Mouse (Mus musculus): Measurements from ENCODE around the gene Rpl37. TPM values are rescaled to one million over a fixed set of nuclear protein-coding genes. Genes with fewer than 3 reads are reported as not detected.
A peak's percentile ranks its signal among the peaks of the same experiment; 100 is the strongest.
"Not testable (repeated sequence)": the region's sequence is repeated elsewhere in the genome, so short reads cannot be mapped to it uniquely, and the experiment has no call there.

The Rpl37 gene
- total RNA-seq, 2 experiments from 2014 or later = 191 to 205 TPM

DNA sequence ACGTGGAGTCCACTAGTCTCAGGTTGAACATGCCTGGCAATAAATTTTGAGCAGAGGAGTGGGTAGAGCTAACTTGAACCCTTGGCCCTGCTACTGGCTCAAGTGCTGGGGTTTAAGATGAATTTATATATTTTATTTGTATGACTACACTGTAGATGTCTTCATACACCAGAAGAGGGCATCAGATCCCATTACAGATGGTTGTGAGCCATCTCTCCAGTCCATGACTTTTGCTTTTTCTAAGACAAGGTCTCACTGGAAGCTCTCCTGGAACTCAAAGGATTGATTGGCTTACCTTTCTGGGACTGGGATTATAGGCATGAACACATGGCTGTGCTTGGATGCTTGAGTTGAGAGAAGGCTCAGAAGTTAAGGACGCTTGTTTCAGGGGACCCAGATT lies 3.3 kb downstream of the Rpl37 start:
- DNase-seq = no peak
- intact Hi-C loops (cut with DNase I) = loop anchor here (5.0 to 10.0 kb wide), 2 partner anchors 38 to 1265 kb away; no protein-coding TSS in a partner anchor

DNA sequence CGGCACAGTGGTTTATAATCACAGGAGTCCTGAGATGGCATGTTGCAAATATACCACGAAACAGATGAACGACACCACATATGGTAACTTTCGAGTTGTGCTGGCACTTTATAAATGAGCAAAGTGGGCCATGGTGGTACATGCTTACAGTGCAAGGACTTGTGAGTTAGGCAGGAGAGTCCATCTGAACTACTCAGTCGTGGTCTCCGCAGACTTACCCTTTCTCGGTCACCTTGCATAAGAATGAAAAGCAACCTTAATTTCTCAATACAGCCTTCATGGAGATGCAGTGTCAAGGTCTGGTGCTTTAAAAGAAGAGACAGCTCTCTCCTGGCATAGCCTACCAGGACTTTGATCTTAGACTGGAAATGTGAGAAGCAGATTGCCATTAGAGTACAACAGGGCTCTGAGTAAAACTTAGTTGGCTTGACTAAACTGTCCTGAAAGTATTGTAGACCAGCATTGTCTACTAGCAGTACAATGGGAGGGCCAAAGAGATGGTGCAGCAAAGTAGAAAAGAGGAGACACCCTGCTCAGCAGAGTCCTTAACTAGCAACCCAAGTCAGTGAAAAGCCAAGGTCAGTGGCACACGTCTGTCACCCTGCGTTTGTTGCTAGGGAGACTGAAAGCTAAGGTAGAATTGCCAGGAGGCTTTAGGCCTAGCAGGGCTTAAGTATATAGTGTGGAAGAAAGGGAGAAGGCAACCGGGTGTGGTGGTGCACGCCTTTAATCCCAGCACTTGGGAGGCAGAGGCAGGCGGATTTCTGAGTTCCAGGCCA lies 5.3 kb downstream of the Rpl37 start:
- intact Hi-C loops (cut with DNase I) = no loop called here
- DNase-seq = no peak

DNA sequence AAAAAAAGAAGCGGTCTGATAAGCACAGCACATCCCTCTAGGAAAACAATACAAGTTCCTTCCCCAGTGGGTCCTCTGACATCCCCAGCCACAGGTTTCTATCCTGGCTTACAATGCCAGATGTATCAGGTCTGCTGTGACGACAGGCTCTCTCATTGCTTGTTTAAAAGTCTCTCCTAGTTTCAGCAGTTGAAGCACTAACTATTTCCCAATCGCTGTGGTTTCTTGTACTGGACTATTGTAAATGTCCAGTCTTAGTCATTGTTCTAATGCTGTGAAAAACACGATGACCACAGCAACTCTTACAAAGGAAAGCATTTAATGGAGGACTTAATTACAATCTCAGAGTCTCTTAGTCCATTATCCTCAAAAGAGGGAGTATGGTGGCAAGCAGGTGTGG lies 10.0 kb downstream of the Rpl37 start:
- no peak for DNase-seq

DNA sequence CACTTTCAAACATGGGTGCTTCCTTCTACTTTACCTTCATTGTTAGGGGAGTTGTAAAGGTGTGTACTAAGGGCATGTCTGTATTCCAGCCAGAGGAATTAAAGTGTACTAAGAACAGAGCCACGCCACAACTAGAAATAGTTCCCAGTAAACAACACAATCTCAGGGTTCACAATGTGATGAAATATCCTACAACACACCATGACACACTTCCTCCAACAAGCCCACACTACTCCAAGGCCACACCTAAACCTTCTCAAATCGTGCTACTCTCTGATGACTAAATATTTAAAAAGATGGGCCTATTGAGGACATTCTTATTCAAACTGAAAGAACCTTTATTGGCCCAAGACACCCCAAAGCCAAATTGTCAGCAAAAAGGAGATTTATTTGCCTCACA lies 11.0 kb downstream of the Rpl37 start:
- intact Hi-C loops (cut with DNase I) = no loop called here
- DNase-seq = no peak

More for the DNA sequence above, 10.0 kb downstream of the Rpl37 start:
- intact Hi-C loops (cut with DNase I) = no loop called here

DNA sequence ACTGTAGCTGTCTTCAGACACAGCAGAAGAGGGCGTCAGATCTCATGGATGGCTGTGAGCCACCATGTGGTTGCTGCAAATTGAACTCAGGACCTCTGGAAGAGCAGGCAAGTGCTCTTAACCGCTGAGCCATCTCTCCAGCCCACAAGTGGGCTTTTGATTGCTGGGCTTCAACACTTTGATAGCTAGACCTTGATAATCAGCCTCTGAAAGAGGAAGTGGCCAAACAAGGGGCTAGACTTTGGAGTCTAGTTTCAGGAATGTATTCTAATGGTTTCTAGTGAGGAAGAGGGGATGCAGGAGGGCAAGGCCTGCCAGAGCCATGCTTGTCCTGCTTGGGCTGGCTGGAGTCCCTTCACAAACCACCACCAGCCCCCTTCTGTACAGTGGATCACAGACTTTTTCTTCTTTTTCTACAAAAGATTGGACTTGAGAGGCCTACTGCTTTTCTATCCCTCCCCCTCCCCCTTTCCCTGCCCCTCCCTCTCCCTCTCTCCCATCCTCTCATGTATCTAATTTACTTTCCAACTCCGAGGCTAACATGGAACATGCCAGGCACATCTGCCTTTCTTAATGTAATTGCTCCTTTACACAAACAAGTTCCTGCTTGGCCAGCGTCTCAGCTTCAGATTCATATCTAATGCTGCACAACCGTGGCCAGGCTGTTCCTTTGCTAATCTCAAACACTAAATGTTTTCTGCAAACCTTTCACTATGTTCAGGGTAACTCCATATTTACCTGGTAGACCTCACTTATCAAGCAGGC lies 11.9 kb downstream of the Rpl37 start:
- DNase-seq = no peak
- intact Hi-C loops (cut with DNase I) = no loop called here

DNA sequence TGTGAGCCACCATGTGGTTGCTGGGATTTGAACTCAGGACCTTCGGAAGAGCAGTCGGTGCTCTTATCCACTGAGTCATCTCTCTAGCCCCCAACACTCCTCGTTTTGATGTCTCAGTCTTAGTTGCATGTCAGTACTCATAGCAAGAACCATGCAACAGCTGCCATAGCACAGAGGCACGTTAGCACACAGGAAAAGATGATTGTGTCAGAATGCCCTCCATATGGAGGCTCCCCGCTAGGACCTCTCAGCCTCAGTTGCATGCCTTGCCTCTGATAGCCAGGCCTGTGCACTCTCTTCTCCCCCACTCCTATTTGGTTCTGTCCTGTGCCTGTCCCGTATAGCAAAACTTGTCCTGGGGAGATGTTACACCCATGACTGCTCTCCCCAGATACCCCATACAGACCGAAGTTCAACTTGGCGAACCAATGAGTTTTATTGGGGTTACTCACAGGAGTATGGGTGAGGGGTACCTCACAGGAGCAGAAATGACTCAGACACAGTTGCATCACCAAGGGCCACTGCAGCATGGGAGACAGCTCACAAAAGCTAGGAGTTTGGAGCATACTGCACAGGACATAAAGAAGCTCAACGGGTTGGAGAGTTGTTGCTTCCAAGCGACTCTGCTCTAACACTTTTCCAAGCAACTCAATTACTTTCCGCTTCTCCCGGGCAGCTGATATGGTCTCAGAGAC lies 12.8 kb downstream of the Rpl37 start:
- DNase-seq = no peak
- intact Hi-C loops (cut with DNase I) = no loop called here

DNA sequence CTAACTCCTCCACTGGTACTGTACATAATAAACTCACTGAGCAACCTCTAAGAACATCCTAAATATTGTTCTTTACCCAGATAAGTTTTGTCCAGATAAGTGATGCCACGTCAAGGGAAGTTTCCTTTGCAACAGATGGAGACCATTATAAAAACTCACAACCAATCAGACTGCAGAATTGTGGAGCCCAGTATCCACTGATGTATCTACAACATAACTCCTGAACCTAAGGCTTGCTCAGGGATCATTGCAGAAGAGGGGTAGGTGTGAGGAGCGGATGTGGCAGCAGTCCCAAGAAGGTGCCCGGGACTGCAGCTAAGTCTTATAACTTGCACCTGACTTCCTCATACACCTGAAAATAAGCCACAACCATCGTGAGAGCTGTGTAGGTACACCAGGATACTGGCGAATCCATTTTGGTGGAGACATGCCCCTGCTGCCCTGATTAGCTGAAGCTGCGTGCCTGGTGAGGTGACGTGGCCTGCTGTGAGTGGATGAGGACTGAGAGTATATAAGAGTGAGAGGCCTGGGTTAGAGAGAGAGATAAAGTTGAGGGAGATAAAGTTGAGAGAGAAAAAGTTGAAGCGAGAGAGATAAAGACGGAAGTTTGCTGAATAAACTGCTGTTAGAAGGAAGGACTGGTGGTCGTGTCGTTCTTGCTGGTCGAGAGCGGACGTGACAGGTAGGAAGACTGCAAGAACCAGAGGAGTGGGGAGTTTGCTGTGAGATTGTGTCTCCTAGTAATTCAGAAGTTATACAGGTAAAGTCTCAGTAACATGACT lies 14.6 kb downstream of the Rpl37 start:
- DNase-seq = not testable (repeated sequence)

DNA sequence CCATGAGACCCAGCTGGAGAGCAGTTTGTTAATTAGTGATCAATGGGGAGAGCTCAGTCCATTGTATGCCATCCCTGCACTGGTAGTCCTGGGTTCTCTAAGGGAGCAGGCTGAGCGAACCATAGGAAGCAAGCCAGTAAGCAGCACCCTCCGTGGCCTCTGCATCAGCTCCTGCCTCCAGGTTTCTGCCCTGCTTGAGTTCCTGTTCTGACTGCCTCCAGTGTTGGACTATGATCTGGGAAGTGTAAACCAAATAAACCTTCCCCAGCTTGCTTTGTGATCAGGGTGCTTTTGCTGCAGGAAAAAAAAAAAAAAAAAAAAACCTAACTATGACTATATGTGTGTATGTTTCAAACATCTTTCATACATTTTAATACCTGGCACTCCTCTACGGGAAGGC lies 16.9 kb downstream of the Rpl37 start:
- intact Hi-C loops (cut with DNase I) = no loop called here
- no peak for DNase-seq

More for the DNA sequence above, 14.6 kb downstream of the Rpl37 start:
- intact Hi-C loops (cut with DNase I) = not testable (repeated sequence)

DNA sequence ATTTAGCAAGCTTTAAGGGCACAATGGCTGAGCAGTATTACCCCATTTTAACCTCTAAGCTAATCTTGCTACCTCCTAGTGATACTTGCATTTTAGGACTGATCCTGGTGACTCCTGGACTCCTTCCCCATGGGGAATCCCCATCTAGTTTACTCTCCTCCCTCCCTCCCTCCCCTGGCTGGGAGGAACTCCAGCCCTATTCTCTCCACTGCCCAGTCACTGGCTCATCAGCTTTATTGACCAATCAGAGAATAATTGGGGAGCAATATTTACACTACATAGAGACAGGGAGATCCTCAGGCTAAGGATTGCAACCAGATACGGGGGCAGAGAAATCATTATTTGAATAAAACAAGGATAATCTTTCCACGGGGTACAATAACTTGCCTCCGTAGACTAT lies 17.7 kb downstream of the Rpl37 start:
- no peak for DNase-seq
- intact Hi-C loops (cut with DNase I) = no loop called here

DNA sequence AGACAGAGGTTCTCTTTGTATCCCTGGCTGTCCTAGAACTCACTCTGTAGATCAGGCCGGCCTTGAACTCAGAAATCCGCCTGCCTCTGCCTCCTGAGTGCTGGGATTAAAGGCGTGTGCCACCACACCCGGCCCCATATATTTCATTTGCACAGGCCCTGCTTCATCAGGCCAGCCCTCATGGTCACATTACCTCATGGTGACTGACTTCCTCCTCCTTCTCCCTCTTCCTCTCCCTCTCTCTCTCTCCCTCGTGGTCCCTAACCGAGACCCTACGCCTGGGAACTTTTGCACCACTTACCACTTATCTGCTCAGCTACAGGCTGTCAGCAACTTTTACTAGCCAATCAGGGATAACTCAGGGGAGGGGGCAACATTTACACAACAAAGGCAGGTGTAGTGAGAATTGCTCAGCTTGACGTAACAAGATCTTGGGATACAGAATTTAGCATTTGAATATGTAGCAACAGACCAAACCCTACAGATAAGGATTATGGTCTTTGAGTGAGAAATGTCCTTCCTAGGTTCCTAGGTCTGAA lies 18.6 kb downstream of the Rpl37 start:
- intact Hi-C loops (cut with DNase I) = no loop called here
- no peak for DNase-seq

DNA sequence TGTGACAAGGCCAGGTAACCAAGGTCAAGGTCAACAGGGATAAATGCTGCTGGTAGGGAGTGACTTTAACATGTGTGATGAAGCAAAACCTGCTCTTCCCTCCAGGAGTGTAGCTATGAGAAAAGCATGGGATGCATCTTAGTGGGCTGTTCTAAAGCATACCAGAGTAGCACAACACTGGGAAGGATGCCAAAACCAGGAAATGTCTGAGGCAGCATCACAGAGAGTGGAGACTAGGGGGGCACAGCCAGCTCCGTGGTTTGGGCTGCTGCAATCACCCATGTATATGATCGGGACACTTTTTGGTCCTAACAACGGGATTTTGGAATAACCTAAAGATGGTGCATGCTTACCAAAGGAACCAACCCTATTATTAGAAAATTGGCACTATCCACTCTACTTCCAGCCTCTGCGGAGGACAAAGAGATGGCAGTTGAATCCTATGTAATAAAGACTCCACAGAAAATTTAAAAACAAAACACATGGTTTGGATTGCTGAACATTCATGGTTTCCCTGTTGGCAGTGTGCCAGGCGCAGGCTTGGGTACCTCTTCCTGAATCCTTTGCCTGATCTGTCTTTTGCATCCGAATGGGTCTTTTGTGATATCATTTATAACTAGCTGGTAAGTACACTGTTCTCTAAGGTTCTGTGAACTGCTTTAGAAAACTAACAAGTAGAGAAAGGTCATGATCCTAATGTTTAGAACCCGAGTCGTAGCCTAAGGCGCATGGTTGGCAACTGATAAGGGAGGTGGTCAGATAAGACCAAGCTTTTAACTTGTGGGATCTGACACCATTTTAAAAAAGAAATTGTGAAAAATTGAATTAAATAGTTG lies 21.8 kb downstream of the Rpl37 start:
- intact Hi-C loops (cut with DNase I) = no loop called here
- no peak for DNase-seq

DNA sequence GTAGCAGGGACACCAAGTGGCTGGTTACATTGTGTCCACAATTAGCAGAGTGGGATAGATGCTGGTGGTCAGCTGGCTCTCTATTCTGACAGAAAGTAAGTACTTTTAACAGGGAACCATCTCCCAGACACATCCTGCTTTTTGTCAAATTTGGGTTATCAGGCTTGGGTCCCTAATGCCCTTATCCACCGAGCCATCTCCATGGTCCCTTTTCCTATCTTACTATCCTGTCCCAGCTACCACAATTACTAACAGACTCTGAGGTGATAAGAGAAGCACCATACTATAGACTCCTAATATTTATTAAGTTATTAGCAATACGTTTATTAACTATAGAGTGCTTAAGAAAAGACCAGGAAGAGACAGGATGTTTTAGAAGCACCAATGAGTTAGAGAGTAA lies 22.9 kb downstream of the Rpl37 start:
- DNase-seq = no peak

DNA sequence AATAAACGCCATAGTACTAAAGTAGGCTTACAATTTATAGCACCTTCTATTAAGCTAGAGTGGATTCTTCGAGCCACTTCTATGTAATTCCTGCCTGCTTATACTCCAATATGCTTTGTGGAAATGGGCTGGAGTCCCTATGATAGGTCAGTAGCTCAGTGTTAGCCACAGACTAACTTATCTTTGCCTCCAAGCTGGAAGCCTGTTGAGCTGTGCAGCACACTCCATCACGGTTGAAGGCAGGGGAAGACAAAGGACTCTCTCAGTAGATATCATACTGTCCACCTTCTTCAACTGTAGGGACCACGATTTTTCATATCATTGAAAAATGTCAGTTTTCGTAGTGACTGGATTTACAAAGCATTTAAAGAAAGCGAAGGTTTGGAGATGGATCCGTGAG lies 23.4 kb downstream of the Rpl37 start:
- intact Hi-C loops (cut with DNase I) = no loop called here
- DNase-seq = no peak

More for the DNA sequence above, 22.9 kb downstream of the Rpl37 start:
- intact Hi-C loops (cut with DNase I) = no loop called here

DNA sequence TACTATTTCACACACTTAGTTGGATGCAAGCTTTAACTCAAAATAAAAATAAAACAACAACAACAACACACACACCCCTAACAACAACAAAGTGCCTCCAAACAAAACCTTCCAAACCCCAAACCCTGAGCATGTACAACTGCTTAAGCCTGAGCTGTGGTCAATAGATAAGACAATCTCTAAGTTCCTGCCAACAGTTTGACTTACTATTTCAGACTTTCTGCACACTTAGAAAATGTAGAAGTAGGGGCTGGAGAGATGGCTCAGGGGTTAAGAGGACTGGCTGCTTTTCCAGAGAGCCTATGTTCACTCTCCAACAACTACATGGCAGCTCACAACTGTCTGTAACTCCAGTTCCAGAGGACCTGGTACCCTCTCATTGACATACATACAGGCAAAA lies 23.9 kb downstream of the Rpl37 start:
- DNase-seq = no peak
- intact Hi-C loops (cut with DNase I) = no loop called here

DNA sequence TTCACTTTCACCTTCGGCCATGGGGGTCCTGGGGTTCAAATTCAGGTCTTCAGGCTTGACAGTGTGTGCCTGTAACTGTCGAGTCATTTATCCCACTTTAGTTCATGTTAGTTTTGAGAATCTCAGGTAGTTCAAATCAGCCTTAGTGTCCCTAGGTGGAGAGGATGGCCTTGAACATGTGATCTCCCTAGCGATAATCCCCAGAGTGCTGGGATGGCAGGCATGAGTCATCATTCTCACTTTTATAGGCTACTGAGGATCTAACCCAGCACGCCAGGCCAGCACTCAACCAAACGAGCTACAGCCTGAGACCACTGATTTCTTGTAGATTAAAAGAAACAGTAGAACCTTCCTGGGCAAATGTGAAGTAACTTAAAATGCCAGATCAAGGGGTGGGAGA lies 25.6 kb downstream of the Rpl37 start:
- intact Hi-C loops (cut with DNase I) = loop anchor here (2.0 kb wide), 1 partner anchor 43 kb away; the partner anchor contains the start of gene Ttc33
- no peak for DNase-seq

DNA sequence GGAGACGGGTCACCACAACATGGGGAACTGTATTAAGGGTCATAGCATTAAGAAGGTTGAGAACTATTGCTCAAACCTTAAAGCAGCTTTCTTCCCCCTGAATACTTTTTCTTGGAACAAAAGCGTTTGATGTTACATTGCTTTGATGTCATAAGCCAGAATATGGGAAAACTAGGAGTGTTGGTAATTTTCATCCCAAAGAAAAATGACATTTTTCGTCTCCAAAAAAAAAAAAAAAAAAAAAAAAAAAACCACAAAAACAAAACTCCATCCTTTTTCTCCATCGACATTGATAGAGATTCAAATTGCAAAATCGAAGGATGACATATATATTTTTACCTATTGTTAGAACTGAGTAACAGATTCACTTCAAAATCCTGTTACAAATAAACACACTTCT lies 26.3 kb downstream of the Rpl37 start:
- DNase-seq = no peak
- intact Hi-C loops (cut with DNase I) = loop anchor here (2.0 kb wide), 1 partner anchor 42 kb away; the partner anchor contains the start of gene Ttc33

DNA sequence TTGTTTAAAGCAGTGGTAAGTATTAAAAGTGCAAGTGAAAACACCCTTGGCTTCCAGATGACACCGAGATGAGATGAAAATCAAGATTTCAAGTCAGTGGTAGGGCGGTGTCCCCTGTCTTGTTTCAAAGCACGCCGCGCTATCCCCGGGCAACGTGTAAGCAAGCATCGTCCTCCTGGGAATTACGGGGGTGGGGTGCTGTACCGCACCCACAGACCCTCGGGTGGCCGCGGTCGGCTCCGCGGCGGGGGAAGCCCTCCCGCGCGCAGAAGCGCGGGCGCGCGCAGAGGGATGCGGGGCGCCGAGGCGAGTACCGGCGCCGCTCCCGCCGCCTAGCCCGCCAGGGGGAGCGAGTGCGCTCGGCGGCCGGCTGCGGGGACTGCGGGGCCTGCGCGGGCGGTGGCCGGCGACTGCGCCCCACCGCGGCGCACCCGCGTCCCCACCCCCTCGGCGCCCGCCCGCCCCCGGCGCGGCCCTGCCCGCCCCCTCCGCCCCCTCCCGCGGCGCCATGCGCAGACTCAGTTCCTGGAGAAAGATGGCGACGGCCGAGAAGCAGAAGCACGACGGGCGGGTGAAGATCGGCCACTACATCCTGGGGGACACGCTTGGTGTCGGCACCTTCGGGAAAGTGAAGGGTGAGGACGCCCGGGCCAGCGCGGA lies 27.0 kb downstream of the Rpl37 start, which contains the start of gene Prkaa1:
Gene Prkaa1 (plus strand): TSS at position 501 of the 660 bp plus-strand sequence.
- intact Hi-C loops (cut with DNase I) = loop anchor here (2.0 kb wide), 1 partner anchor 41 kb away; the partner anchor contains the start of gene Ttc33
- DNase-seq = peak; percentile 75 to 83

DNA sequence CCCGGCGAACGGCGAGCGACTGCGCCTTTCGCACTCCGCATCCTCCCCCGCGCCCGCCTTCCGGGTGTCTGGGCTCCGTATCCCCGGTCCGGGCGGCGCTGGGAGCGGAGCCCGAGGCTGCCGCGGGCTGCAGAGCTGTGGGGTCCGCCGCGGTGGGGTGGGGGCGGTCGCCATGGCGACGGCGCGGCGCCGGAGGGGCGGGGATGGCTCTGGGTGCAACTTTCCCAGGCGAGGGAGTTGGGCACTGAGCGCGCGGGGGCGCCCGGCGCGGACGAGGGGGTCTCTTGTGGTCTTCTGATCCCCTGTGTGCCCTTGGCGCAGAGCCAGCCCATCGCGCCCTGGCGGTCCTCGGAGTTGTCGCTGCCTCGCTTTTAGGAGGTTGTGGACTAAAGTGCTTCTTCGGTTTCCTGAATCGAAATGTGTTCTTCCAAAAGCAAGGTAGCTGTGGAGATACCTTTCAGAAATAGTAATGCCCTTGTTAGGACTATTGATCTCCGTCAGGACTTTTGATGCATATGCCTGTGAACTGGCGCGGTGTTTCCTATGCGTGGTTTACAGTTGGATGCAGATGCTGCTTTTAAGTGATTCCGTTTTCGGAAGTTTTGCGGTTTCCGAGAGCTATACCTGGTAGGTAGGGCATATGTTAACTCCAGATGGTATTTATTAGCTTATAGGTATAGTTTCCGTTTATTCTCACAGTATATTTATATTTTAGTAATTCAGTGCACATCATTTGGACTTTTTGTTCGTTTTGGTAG lies 27.8 kb downstream of the Rpl37 start:
- intact Hi-C loops (cut with DNase I) = no loop called here
- peak in 1 of 2 experiments; percentile 66 for DNase-seq
